Mouse (Mus musculus) kidney, adult 2 months (tissue): ENCODE data around the gene Prkab2.

Source experiments
- CTCF ChIP-seq: fragments of 200-500 bp; conservative IDR thresholded peaks from 2 replicates; pipeline ENCODE4 v1.5.1; 2011; ENCODE audit warnings: low read depth, mild to moderate bottlenecking, control low read depth, low read length, moderate library complexity, mixed read lengths; ENCODE audit not compliant: insufficient read depth, insufficient read length
- POLR2A ChIP-seq: fragments of 200-500 bp; IDR thresholded peaks from one replicate; pipeline ENCODE4 v1.6.1; 2011; ENCODE audit warnings: low read depth, low read length, control low read depth

- TF ChIP-seq POLR2A (no peak), CTCF (no peak)
These were observed 7.5 kb downstream of the Prkab2 start for GRCm38 (mm10) chr3:97665525-97665924.
